ENCODE assay signal across 21 mouse cellular contexts in the genomic region with DNA sequence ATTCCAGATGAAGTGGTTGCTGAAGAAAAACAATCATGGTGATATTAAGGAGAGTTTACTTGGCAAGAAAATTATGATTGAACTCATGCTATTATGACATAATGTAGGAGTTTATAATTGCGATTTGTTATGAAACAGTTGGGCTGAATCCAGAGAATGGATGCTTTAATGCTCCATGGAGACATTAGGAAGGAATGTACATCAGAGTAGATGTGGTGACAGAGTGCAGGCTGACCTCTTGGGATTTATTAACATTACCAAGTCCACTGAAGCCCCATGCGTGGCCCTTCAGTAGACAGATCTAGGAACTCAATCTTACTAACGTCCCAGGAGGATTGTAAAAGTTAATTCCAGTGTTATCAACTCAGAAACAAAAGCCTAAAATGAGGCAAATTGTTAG.
DNase-seq lines count a peak whose midpoint lies in the region; ATAC-seq and TF ChIP-seq lines count a peak whose summit lies in the region.
"Had no signal": no experiment of that assay in that cellular context is flagged by ENCODE, and none has a peak within 500 bp of the region (broad histone marks: within the 10 kb centered on the region; RNA-seq: fewer than 3 reads in every experiment).

No protein-coding gene starts in this region.

- no peaks in the 10 kb centered on the region for H3K36me3 ChIP-seq in intestine, embryonic 16.5 days (ENCODE audit: control insufficient read depth, insufficient read depth, low read length)
- no peaks in the 10 kb centered on the region for H3K36me3 ChIP-seq in intestine, embryonic 15.5 days
- H3K36me3 ChIP-seq in limb, embryonic 14.5 days (ENCODE audit: control insufficient read depth, insufficient read depth, low read length) = no peaks in the 10 kb centered on the region
- H3K36me3 ChIP-seq in limb, embryonic 10.5 days = no peaks in the 10 kb centered on the region
- no peaks in the 10 kb centered on the region for H3K36me3 ChIP-seq in myocyte (ENCODE audit: control insufficient read depth, insufficient read depth)
- no peaks in the 10 kb centered on the region for H3K36me3 ChIP-seq in hindbrain, postnatal 0 days (ENCODE audit: insufficient read depth, low read length)
- H3K36me3 ChIP-seq: heart, embryonic 10.5 days; hindbrain, embryonic 15.5 days; liver, embryonic 12.5 days; midbrain, embryonic 12.5 days had no signal

- H3K4me3 ChIP-seq in intestine, embryonic 16.5 days (ENCODE audit: low read length) = no peak overlapping the region
- H3K4me3 ChIP-seq in intestine, embryonic 15.5 days (replicated peaks) = no peak overlapping the region
- H3K4me3 ChIP-seq in limb, embryonic 14.5 days (replicated peaks; ENCODE audit: low read length) = no peak overlapping the region
- no peak overlapping the region for H3K4me3 ChIP-seq in limb, embryonic 10.5 days
- no peak overlapping the region for H3K4me3 ChIP-seq in myocyte
- H3K4me3 ChIP-seq in hindbrain, postnatal 0 days (ENCODE audit: low read length) = no peak overlapping the region
- H3K4me3 ChIP-seq: heart, embryonic 10.5 days; hindbrain, embryonic 15.5 days; liver, embryonic 12.5 days; midbrain, embryonic 12.5 days had no signal

- 43% methylated on average over 3 of the region's 3 CpGs for WGBS in intestine, embryonic 16.5 days
- 44% methylated on average over 3 of the region's 3 CpGs for WGBS in intestine, embryonic 15.5 days
- WGBS in limb, embryonic 14.5 days = 70% methylated on average over 3 of the region's 3 CpGs
- WGBS in limb, embryonic 10.5 days = 75% methylated on average over 3 of the region's 3 CpGs
- 53% methylated on average over 3 of the region's 3 CpGs for whole genome bisulfite sequencing in hindbrain, postnatal 0 days

- no peaks in the 10 kb centered on the region for H3K27me3 ChIP-seq in intestine, embryonic 16.5 days (replicated peaks; ENCODE audit: control insufficient read depth, insufficient read depth, low read length)
- no peaks in the 10 kb centered on the region for H3K27me3 ChIP-seq in intestine, embryonic 15.5 days (replicated peaks)
- no peaks in the 10 kb centered on the region for H3K27me3 ChIP-seq in limb, embryonic 14.5 days (ENCODE audit: control insufficient read depth, insufficient read depth, low read length)
- H3K27me3 ChIP-seq in limb, embryonic 10.5 days (ENCODE audit: low read depth, poor library complexity, severe bottlenecking) = no peaks in the 10 kb centered on the region
- no peaks in the 10 kb centered on the region for H3K27me3 ChIP-seq in myocyte (ENCODE audit: control insufficient read depth, insufficient read depth, insufficient read length)
- H3K27me3 ChIP-seq in hindbrain, postnatal 0 days (ENCODE audit: insufficient read depth, low read length) = no peaks in the 10 kb centered on the region
- H3K27me3 ChIP-seq: hindbrain, embryonic 15.5 days; liver, embryonic 12.5 days; midbrain, embryonic 12.5 days; Patski had no signal

- H3K9ac ChIP-seq in intestine, embryonic 16.5 days (ENCODE audit: low read depth, low read length) = no peak overlapping the region
- no peak overlapping the region for H3K9ac ChIP-seq in intestine, embryonic 15.5 days
- no peak overlapping the region for H3K9ac ChIP-seq in limb, embryonic 14.5 days (ENCODE audit: low read depth, low read length, severe bottlenecking)
- H3K9ac ChIP-seq in hindbrain, postnatal 0 days (replicated peaks; ENCODE audit: low read length) = no peak overlapping the region
- H3K9ac ChIP-seq: hindbrain, embryonic 15.5 days; liver, embryonic 12.5 days; midbrain, embryonic 12.5 days had no signal

- H3K9me3 ChIP-seq in intestine, embryonic 16.5 days (ENCODE audit: control insufficient read depth, low read length) = no peaks in the 10 kb centered on the region
- no peaks in the 10 kb centered on the region for H3K9me3 ChIP-seq in intestine, embryonic 15.5 days
- H3K9me3 ChIP-seq in limb, embryonic 14.5 days (ENCODE audit: control insufficient read depth, low read length) = no peaks in the 10 kb centered on the region
- H3K9me3 ChIP-seq in limb, embryonic 10.5 days (replicated peaks) = no peaks in the 10 kb centered on the region
- H3K9me3 ChIP-seq in hindbrain, postnatal 0 days (ENCODE audit: low read length) = no peaks in the 10 kb centered on the region
- H3K9me3 ChIP-seq: heart, embryonic 10.5 days; hindbrain, embryonic 15.5 days; liver, embryonic 12.5 days; midbrain, embryonic 12.5 days had no signal

- TF ChIP-seq CTCF in hindbrain, postnatal 0 days (IDR thresholded peaks at IDR 0.05; ENCODE audit: low read depth) = no peak

- H3K4me2 ChIP-seq in intestine, embryonic 16.5 days (ENCODE audit: low read depth, low read length) = no peak overlapping the region
- no peak overlapping the region for H3K4me2 ChIP-seq in intestine, embryonic 15.5 days (replicated peaks)
- no peak overlapping the region for H3K4me2 ChIP-seq in limb, embryonic 14.5 days (replicated peaks; ENCODE audit: low read depth, low read length, severe bottlenecking)
- H3K4me2 ChIP-seq in myocyte (ENCODE audit: low read depth) = no peak overlapping the region
- H3K4me2 ChIP-seq in hindbrain, postnatal 0 days (ENCODE audit: low read depth, low read length) = no peak overlapping the region
- H3K4me2 ChIP-seq: hindbrain, embryonic 15.5 days; liver, embryonic 12.5 days; midbrain, embryonic 12.5 days had no signal

- H3K4me1 ChIP-seq in intestine, embryonic 16.5 days (ENCODE audit: control insufficient read depth, insufficient read depth, low read length) = no peaks in the 10 kb centered on the region
- no peaks in the 10 kb centered on the region for H3K4me1 ChIP-seq in intestine, embryonic 15.5 days (replicated peaks)
- no peaks in the 10 kb centered on the region for H3K4me1 ChIP-seq in limb, embryonic 14.5 days (ENCODE audit: control insufficient read depth, insufficient read depth, low read length)
- no peaks in the 10 kb centered on the region for H3K4me1 ChIP-seq in limb, embryonic 10.5 days
- H3K4me1 ChIP-seq in hindbrain, postnatal 0 days (ENCODE audit: insufficient read depth, low read length) = no peaks in the 10 kb centered on the region
- H3K4me1 ChIP-seq: heart, embryonic 10.5 days; hindbrain, embryonic 15.5 days; liver, embryonic 12.5 days; midbrain, embryonic 12.5 days had no signal

- TF ChIP-seq POLR2A in limb, embryonic 14.5 days (IDR thresholded peaks at IDR 0.05; ENCODE audit: borderline replicate concordance, extremely low read depth, insufficient read depth, insufficient read length) = no peak
- no peak for TF ChIP-seq POLR2A in myocyte (IDR thresholded peaks at IDR 0.05; ENCODE audit: insufficient read length, low read depth)

- H3K79me2 ChIP-seq in myocyte (ENCODE audit: control insufficient read depth, insufficient read depth) = no peaks in the 10 kb centered on the region

- peak; percentile 38; the same call in 1 of the 2 replicates for ATAC-seq in intestine, embryonic 16.5 days
- ATAC-seq in intestine, embryonic 15.5 days = no peak
- no peak for ATAC-seq in limb, embryonic 14.5 days (ENCODE audit: low FRiP score, low read depth)
- ATAC-seq in hindbrain, postnatal 0 days = no peak
- ATAC-seq: activated CD4-positive, CD25-positive, alpha-beta regulatory T cell, adult 4 months; forebrain, embryonic 14.5 days; liver, embryonic 12.5 days; Patski had no signal

- H3K27ac ChIP-seq in intestine, embryonic 16.5 days (ENCODE audit: low read length) = no peak overlapping the region
- no peak overlapping the region for H3K27ac ChIP-seq in intestine, embryonic 15.5 days
- H3K27ac ChIP-seq in limb, embryonic 14.5 days (replicated peaks; ENCODE audit: low read depth, low read length) = no peak overlapping the region
- H3K27ac ChIP-seq in limb, embryonic 10.5 days = no peak overlapping the region
- H3K27ac ChIP-seq in hindbrain, postnatal 0 days = no peak overlapping the region
- H3K27ac ChIP-seq: heart, embryonic 10.5 days; hindbrain, embryonic 15.5 days; liver, embryonic 12.5 days; midbrain, embryonic 12.5 days had no signal

- no peak overlapping the region for H3ac ChIP-seq in myocyte (ENCODE audit: control insufficient read depth, insufficient read length)

- DNase-seq in limb, embryonic 14.5 days (ENCODE audit: low spot score) = peak; percentile 51
- no peak for DNase-seq in limb, embryonic 10.5 days (ENCODE audit: low spot score)
- DNase-seq in adipocyte (ENCODE audit: low spot score) = peak; percentile 44
- DNase-seq in right cerebral cortex, postnatal 14 days = no peak
- DNase-seq in hindbrain, postnatal 0 days (ENCODE audit: low spot score) = no peak
- DNase-seq: B cell, adult 2 months; cerebellum, adult 9-10 months; embryo, embryonic 11 days; gastrocnemius, postnatal 36 days; left cerebral cortex, postnatal 4 days; thymus, adult 2 months had no signal

TF ChIP-seq in myocyte, 11 proteins besides CTCF, POLR2A, EP300 and RAD21:
- TF ChIP-seq SRF (IDR thresholded peaks at IDR 0.05; ENCODE audit: control insufficient read depth, insufficient read length, low read depth) (no peak), MYOD1 (IDR thresholded peaks at IDR 0.05; ENCODE audit: control insufficient read depth in 1 of 3, insufficient read length in 2 of 3, low read depth in 2 of 3) (no peak), TCF12 (IDR thresholded peaks at IDR 0.05; ENCODE audit: insufficient read depth, poor library complexity, severe bottlenecking) (no peak), MYOG (IDR thresholded peaks at IDR 0.05; ENCODE audit: control insufficient read depth in 1 of 3, insufficient read depth in 1 of 3, insufficient read length in 2 of 3, low read depth in 2 of 3) (no peak), CEBPB (IDR thresholded peaks at IDR 0.05; ENCODE audit: insufficient read depth, poor library complexity, severe bottlenecking) (0 out of 2 replicates have a peak, but pooled peaks have one; percentile 11)

Comparison
In these comparisons a context has a peak if more than half of its experiments do, and no peak if none do; other contexts are left out.
1. DNase-seq: peak in limb, embryonic 14.5 days (single experiment) and adipocyte (single experiment); none in limb, embryonic 10.5 days (single experiment), right cerebral cortex, postnatal 14 days (single experiment) and hindbrain, postnatal 0 days (single experiment).